Mouse (Mus musculus): Measurements from ENCODE around the gene Nkx1-2.

The Nkx1-2 gene

DNA sequence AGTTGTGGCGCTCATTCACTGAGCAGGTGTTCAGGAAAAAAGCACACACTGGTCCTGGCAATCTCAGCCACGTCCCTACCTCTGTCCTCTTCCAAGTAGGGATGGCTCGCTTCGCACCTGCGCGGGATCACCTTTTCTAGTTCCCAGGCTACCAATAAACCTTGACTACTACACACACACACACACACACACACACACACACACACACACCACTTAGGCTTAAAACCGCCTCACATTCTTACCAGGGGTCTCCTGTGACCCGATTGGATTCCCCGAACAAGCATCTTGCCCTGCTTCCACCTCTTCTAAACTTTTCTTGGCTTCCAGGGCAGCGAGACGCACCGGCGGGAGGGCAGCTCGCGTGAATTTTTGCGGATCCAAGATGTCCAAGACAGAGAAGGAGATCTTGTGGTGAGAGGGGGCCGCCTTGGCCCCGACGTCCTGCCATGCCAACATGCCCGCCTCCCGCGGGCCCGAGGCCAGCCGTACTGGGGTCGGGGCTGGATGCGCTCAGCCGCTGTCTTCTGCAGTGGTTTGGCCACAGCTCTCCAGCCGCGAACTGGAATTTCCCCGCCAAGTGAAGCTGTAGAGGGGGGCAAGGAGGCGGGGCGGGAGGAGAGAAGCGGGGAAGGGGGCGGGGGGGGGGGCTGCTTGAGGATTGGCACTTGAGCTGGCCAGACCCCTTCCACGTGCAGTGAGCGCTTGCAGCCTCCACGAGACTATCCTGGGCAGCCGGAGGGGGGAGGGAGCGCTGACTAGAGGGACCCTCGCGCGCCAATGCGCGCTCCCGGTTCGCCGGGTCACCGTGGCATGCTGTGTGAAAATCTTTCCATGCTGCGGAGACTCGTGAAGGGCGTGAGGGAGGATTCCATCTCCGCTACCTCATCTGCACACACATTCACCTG is at the start of gene Nkx1-2:
Gene Nkx1-2, minus strand, starts transcription at position 567 of the 905 bp plus-strand sequence.
- DNase-seq, result no peak

DNA sequence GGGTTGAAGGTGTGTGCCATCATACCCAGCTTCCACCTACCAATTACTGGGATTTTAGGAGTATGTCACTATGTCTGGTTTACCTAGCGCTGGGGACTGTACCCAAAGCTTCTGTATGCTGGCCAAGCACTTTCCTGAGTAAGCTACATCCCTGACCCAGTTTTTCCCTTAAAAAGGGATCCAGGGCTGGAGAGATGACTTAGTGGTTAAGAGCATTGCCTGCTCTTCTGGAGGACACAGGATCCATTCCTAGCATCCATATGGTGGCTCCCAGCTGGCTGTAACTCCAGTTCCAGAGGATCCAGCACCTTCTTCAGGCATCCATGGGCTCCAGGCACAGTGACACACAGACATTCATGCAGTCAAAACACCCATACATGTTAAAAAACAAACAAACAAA is 47.1 kb upstream of the Nkx1-2 start:
- DNase-seq, result no peak

DNA sequence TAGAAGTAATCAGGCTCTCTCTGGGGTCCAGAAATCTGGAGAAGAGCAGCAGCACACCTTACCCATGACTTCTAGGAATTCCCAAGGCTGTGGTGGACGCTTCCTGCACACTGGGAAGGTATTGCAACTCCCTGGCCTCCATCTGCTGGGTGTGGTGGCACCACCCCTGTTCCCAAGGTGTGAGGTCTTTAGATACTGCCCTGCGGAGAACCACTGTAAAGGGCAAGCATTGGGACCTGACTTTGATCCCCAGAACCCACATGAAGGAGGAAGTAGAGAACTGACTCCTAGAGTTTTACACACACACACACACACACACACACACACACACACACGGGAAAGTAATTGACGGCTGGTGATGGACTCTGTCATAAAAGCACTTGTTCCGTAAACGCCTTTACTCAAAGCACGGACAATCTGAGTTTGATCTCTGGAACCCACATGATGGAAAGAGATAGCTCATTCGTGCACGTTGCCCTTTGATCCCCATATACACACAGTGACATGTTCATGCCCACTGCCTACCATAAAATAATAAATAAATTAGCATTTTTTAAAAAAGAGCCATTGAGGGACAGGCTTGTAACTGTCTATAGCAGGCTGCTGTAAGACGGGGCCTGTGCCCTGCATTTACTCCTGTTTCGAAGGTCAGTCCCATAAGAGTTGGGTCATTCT is 45.3 kb upstream of the Nkx1-2 start:
- no peak for DNase-seq

DNA sequence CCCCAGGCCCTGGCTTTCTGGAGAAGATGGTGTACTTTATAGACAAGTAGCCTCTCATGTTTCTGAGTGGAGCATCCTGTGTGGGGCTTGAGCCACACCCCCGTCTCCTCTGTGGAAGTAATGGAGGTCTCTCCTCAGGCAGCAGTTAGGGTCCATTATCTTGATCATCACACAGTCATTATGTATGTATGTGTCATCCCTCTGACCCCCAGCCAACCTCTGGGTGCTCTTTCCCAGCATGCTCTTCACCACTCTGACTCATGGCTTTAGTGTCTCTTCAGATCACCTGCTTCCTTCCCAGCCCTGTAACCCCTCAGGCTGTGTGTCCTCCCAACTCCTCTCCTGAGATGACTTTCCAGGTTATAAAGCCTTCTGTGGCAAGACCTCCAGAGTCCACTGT is 42.2 kb upstream of the Nkx1-2 start:
- DNase-seq, result no peak

DNA sequence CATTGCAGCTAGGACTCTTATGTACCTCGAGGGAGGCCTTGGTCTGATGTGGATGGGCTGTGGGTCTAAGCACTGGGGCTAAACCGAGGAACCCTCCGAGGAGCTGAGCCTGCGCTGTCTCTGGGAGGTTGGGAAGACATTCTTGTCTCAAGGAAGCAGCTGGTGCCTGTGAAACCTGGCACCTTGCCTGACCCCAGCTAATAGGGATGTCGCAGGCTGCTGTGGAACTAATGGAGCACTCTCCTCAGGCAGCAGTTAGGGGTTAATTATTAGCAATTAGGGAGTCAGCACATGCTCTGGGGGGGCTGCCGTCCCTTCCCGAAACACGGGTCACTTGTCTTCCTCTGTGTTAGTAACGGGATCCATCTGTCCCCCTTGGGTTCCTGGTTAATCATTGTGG is 41.5 kb upstream of the Nkx1-2 start:
- no peak for DNase-seq

DNA sequence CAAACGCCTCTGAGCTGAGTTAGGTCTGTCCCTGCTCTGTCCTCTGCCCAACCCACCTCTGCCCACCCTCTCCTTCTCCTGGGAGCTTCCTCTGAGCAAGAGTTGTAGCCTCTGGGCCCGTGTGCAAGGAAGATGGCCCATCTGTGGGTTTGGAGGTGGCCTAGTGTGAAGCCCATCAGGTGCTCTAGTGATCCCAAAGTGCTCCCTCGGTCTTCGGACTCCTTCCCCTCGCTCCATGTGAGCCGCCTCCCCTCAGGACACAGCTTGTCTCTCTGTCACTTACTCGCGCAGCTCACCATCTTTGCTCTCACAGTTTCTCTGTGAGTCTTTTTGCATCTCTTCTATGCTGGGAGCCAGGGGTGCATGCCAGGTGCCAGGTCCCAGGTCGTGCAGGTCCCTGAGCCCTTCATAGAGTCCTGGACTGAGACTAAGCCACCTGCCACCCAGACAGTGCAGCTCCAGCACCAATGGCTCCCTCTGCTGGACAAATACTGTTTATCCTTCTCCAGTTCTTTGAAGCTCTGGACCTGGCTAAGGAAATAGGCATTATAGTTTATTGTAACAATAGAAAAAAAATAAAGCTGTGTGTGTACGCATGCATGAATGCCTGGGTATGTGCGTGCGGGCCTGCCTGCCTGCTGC is 39.1 kb upstream of the Nkx1-2 start:
- DNase-seq, result peak; percentile 24 to 59

DNA sequence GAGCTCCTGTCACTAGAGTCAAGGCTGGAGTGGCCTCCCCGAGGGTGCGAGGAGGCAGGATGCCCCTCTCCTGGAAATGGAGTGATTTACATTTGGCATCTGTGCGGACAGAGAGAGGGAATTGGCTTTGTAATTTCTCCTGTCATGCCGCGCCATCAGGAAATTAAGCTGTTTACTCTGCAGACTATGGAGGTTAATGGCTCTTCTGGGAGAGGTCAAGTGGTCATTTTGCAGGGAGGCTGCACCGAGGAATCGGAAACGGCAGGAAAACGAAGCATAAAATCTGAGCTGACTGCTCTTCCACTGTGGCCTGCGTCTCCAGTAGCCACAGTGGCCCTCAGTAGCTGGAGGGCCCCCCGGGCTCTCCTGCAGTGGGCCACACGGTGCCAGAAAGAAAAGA is 37.9 kb upstream of the Nkx1-2 start:
- peak in 1 of 2 experiments; percentile 73 for DNase-seq

DNA sequence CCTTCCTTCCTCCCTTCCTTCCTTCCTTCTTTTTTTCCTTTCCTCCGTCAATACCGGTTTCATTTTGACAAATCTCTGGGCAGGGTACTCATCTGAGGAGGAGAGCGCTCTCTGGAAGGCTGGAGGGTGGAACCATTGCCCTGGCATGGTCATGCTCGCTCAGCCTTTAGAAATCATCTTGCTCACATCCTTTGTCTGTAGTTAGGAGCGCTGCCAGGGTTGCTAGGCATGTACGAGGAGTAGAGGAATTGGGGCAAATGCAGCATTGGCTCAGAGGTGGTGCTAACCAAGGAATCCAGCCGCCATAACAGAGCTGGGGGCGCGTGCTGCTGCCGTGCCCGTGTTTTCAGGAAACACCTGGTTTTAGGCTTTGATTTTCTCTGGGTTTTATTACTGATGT is 31.9 kb upstream of the Nkx1-2 start:
- DNase-seq, result no peak

DNA sequence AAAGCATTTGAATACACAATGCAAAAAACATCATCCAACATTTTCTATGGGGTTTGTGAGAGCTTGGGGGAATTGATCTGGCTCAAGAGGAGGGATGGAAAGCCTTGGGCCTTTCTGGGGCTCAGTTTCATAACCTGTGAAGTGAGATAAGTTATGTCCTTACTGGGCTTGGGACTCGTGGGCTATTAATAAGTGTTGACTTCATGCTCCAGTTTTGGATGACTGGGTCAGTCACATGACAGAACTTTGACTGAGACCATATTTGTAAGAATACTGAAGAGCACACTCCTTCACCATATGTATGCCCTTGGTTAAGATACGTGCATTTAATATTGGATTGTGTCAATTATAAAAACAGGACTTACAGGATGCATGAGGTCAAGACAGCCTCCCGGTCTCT is 28.0 kb upstream of the Nkx1-2 start:
- no peak for DNase-seq

DNA sequence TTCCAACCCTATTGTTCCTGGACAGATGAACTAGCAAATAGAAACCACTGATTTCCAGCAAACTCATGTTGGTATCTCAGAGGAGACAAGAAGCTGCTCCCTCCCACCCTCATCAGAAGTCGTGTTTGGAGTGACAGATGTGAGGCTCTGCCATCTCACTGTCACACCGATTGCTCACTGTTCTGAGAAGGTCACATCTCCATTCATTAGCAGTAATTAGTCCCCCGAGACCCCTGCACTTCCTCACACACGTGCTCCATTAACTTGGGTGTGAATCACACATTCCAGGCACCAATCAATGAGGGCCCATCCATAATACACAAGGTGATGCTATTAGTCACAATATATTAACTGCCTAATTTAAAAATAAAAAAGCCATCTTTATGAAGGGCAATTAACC is 26.7 kb upstream of the Nkx1-2 start:
- DNase-seq, result no peak

DNA sequence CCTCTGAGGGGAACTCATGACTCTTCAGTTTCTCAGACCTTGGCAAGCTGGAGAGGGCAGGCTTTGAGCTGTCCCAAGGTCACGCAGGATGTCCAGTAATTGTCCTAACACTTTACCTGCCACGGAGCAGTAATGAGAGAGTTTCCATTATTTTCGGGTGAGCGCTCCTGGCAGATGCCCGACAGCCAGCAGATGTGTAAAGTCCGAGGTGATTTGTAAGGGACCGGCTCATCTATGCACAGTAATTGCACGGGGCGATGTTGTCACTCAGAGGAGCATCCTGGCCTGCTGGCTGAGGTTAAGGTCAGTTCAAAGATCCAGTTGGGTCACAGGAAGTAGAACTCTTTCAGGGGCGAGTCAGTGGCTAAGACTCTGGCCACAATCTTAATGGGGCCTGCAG is 24.7 kb upstream of the Nkx1-2 start:
- DNase-seq, result no peak

DNA sequence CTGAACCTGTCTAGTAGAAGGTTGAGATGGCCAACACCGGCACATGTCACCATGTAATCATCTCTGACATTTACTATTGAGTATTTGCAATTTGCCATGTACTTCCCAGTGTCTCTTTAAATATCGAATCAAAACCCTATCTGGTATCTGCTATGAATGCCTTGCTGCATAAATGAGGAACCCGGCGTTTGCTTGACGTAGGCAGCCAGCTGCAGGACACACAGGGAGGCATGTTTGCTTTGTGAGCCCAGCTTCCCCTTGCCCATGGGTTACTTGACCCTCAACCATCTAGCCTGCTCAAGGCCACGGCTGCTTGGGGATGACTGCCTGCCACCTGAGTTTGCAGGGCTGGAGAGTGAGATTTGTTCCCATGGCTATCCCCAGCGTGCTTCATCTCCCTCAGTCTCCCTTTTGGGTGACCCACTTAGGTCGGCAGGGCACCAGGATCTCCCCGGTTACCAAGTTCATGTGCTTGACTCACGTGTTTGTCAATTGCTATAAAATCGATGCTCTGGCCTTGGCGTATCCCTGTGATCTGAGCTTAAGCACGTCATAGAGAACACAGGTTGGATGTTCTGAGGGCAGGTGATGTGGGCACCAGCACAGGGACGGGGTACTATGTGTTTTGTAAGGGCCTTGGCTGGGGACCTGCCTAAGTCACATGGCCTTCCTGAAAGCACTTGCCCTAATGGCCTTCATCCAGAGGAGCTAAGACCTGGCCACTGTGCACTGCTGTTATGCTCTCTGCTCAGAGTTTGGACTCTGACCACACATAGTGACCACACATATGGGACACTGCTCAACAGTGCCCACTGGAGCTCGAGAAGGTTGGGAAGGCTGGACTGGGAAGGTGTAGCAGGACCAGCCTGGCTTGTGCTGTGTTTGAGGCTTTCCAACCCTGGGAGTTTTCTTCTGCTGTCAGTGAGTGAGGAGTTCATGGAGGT is 20.8 kb upstream of the Nkx1-2 start:
- no peak for DNase-seq

DNA sequence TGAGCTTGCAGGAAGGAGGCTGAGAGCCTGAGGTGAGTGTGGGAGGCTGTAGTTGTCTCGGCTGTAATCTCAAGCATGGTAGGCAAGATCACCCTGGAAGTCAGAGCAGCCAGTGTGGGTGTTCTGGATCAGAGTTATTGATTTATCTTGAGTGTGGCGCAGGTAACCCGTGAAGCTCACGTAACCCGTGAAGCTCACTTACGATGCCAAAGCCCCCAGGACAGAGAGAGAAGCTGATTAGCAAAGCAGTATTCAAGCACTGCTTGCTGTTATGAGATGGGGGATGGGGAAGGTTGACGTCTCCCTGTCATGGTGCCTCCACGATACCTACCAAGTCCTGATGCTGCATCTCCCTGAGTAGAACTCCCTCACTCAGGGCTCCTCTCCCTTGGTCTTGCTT is 20.1 kb upstream of the Nkx1-2 start:
- no peak for DNase-seq

DNA sequence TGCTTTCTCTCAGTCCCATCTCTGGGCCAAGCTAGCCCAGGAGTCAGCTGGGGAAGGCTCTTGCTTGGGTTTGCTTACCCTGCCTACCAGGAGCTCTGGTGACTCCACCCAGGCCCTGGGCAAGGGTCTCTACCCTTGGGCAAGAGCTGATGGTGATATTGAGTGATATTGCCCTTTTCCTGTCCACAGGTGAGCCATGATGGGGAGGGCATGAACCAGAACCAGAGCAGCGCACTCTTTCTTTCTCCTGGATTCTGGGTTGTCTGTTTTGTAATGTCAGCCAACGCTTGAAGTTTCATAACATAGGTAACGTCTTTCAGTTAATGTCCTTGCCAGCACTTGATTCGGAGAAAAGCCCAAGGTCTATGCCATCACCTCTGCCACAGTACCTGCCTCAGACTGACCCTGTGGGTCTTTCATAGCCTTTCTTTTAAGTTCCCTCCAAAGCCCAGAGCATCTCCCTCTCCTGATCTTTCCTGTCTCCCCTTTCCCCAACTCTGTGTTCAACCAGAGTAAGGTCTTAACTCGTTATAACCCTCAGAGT is 17.7 kb upstream of the Nkx1-2 start:
- DNase-seq, result no peak

DNA sequence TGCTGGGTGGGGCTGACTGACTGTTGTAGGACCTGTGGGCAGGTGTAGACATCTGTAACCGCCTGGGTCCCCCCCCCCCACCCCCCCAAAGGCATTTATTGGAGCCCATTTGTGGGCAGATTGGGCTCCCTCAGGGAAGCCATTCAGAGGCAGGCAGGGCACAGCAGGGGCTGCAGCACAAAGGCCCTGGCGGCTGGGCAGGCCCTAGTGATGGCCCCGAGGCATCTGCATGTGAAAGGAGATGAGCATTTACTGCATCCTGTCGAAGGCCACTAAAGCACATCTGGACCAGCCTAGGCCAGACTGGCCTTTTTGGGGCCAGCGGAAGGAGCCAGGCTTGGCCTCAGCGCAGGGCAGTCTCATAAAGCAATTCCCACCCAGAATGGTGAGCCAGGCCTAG is 17.0 kb upstream of the Nkx1-2 start:
- DNase-seq, result no peak

DNA sequence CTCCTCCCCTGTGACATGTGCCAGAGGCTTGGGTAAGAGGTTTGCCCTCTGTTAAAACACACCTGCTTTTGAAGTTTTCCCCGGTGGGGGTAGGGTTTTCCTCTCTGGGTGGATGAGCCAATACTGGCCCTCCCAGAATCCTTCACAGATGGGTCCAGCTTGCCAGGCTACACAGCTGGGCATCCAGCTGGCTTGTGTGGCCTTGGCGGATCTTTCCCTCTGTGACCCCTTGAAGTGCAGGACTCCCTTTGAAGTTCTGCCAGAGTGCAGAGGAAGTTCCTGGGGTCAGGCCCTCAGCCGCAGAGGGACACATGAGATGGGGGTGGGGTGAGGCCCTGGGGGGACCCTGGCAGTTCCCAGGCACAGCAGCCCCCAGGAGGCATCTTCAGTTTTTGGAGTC is 15.9 kb upstream of the Nkx1-2 start:
- DNase-seq, result peak in 1 of 2 experiments; percentile 18

DNA sequence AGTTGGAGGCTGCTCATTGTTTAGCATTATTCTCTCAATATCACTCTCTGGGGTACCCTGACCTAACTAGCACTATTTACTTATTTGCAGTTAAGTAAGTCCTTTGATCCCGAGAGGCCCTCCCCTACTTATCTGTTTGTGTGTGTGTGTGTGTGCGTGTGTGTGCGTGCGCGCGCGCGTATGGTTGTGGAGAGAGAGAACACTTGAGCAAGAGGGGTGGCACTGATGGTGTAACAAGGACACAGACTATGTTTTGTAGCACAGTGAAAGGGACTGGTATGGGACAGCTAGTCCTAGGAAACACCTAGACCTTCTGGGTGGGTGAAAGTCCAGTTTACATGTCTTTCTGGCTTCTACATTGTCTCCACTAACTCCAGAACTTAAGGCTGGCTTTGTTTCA is 12.1 kb upstream of the Nkx1-2 start:
- DNase-seq, result no peak

DNA sequence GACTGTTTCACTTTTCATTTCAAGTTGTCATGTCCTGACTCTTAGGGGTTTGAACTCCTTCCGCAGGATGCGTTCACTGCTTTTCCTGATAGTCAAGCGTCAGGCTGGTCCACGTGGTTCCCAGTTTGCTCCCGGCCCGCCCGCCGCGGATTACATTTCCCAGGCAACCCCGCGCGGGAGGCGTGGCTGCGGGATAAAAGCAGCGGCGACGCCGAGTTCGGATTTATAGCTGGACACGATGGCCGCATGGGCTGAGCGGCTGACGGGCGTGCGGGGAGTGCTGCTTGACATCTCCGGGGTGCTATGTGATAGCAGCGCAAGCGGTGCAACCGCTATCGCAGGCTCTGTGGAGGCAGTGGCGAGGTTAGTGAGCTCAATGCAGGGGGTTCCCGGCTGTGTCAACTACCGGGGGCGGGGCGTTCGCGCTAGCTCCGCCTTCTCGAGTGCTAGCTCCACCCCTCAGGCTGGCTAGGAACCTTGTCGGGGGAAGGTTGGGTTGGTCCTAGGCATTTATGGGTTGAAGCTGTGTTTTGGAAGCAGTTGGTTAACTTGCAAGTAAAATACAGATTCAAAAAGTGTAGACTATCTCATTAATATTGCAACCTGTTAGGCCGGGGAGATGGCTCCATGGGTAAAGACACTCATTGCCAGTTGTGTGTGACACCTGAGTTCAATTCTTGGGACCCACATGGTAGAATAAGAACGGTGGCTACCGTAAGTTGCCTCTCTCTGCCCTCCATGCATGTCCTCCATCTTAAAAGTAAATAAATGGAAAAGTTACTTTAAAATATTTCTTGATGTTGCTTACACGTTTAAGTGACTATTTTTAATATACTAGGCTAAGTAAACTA is 11.3 kb upstream of the Nkx1-2 start, which contains the start of gene Lhpp:
Gene Lhpp, plus strand, starts transcription at position 171 of the 851 bp plus-strand sequence.
- peak; percentile 79 to 82 for DNase-seq

DNA sequence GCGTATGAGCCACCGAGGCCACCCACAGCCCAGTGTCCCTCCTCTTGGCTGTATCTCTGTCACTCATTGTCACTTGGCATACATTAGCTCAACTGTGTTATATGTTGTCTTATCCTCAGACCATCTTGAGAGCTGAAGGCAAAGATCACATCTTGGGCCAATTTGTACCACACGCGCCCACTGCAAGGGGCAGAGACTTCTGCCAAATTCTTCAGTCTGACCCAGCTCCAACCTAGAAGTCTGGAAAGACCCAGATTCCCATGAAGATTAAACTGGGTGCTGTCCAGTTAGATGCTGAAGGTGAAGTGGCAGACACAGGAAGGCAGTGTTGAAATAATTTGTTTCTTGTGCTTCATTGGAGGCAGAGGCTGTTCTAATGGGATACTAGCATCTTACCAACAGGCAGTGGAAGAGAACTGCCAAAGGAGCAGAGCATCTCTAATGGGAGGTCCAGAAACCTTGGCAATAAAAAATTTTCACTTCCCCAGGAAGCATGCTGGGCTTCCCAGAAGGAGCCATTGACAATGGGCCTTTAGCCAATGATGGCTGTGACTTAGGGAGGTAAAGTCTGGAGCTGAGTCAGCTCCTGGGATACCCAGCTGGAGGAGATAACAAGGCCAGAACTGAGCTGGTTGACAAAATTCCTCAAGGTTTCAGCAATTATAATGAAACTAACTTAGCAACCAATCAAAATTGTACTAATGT is 9.0 kb upstream of the Nkx1-2 start:
- no peak for DNase-seq

DNA sequence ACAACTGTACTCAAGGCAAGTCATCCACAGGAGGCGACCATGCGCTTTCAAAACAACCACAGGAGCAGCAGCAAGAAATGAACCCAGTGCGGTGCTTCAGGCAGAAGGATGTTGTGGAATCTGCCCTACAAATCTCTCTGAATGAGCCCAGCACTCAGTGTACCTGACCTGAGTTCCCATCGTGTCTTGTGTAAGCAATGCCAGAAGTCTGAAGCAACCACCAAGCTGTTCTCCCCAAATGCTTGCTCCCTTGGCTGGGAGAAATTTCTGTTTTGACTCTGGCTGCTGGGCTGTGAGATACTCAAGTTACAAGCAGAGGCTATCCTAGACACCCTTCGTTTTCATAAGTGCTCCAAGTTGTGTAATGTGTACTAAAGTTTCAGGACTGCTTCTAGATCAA is 6.3 kb upstream of the Nkx1-2 start:
- DNase-seq, result peak in 1 of 2 experiments; percentile 10

DNA sequence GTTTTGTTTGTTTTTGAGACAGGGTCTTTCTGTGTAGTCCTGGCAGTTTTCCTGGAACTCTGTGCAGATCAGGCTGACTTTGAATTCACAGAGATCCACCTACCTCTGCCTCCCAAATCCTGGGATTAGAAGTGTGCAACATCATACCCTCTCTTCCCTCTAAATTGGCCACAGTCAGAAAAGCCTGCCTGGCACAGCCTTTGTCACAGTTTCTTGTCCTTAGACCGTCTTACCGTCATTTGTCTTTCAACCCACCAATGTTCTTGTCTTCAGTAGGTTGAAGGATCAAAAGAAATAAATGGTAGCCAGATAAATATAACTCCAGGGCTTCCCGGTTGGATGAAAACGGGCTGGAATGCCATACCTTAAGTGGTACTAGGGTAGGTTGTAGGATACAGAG is 5.3 kb upstream of the Nkx1-2 start:
- DNase-seq, result no peak

All from lung, adult 18-20 months (tissue).